Mouse (Mus musculus): ENCODE measurements around the gene Ppox. TPM values are rescaled to one million over a fixed set of nuclear protein-coding genes. Genes with fewer than 3 reads are reported as not detected.
A peak's percentile ranks its signal among the peaks of the same experiment; 100 is the strongest.

Gene Ppox
- polyA plus RNA-seq, 1 experiment from 2014 or later, result 54.5 TPM

GRCm38 (mm10) chr1:171272086-171272485 is 8.9 kb downstream of the Ppox start:
- no peak for ATAC-seq (ENCODE audit: insufficient read depth, low FRiP score)
- WGBS, result 89% methylated on average over 3 of the region's 3 CpGs
- Histone ChIP-seq H3K9me3 (replicated peaks; ENCODE audit: control insufficient read depth, low read length) (no peaks in the 10 kb centered on the region), H3K27me3 (ENCODE audit: control insufficient read depth, insufficient read depth, low read length) (no peaks in the 10 kb centered on the region), H3K9ac (ENCODE audit: low read length) (0 out of 2 replicates have a peak overlapping the region, but pooled peaks have one; percentile 45), H3K27ac (ENCODE audit: low read length) (no peak overlapping the region), H3K36me3 (ENCODE audit: control insufficient read depth, insufficient read depth, low read length) (peaks cover 18% of the 10 kb centered on the region), H3K4me3 (replicated peaks; ENCODE audit: low read length) (0 out of 2 replicates have a peak overlapping the region, but pooled peaks have one; percentile 94), H3K4me1 (ENCODE audit: control insufficient read depth, insufficient read depth, low read length) (peaks cover 18% of the 10 kb centered on the region), H3K4me2 (ENCODE audit: low read depth, low read length) (peak overlapping the region; percentile 96)

GRCm38 (mm10) chr1:171271622-171272021 is 9.4 kb downstream of the Ppox start:
- H3K4me3 ChIP-seq (replicated peaks; ENCODE audit: low read length), result peak overlapping the region; percentile 94

GRCm38 (mm10) chr1:171271196-171271595 is 9.8 kb downstream of the Ppox start:
- peaks cover 16% of the 10 kb centered on the region for H3K36me3 ChIP-seq (ENCODE audit: control insufficient read depth, insufficient read depth, low read length)
- WGBS, result 35% methylated on average over 9 of the region's 9 CpGs
- peak overlapping the region; percentile 94 for H3K4me3 ChIP-seq (replicated peaks; ENCODE audit: low read length)
- ATAC-seq (ENCODE audit: insufficient read depth, low FRiP score), result no peak
- H3K4me2 ChIP-seq (ENCODE audit: low read depth, low read length), result peak overlapping the region; percentile 96
- peak overlapping the region; percentile 91 for H3K27ac ChIP-seq (ENCODE audit: low read length)
- H3K9ac ChIP-seq (ENCODE audit: low read length), result peak overlapping the region; percentile 82
- H3K4me1 ChIP-seq (ENCODE audit: control insufficient read depth, insufficient read depth, low read length), result peaks cover 18% of the 10 kb centered on the region
- no peaks in the 10 kb centered on the region for H3K9me3 ChIP-seq (replicated peaks; ENCODE audit: control insufficient read depth, low read length)
- H3K27me3 ChIP-seq (ENCODE audit: control insufficient read depth, insufficient read depth, low read length), result no peaks in the 10 kb centered on the region

More at GRCm38 (mm10) chr1:171271622-171272021, 9.4 kb downstream of the Ppox start:
- Histone ChIP-seq H3K4me2 (ENCODE audit: low read depth, low read length) (peak overlapping the region; percentile 96), H3K36me3 (ENCODE audit: control insufficient read depth, insufficient read depth, low read length) (peaks cover 18% of the 10 kb centered on the region), H3K9ac (ENCODE audit: low read length) (peak overlapping the region; percentile 45; the same call in 1 of the 2 replicates), H3K4me1 (ENCODE audit: control insufficient read depth, insufficient read depth, low read length) (peaks cover 18% of the 10 kb centered on the region), H3K9me3 (replicated peaks; ENCODE audit: control insufficient read depth, low read length) (no peaks in the 10 kb centered on the region), H3K27ac (ENCODE audit: low read length) (no peak overlapping the region), H3K27me3 (ENCODE audit: control insufficient read depth, insufficient read depth, low read length) (no peaks in the 10 kb centered on the region)
- 53% methylated on average over 10 of the region's 10 CpGs for WGBS
- no peak for ATAC-seq (ENCODE audit: insufficient read depth, low FRiP score)

- Histone ChIP-seq H3K9ac (ENCODE audit: low read length) (peak overlapping the region; percentile 82), H3K9me3 (replicated peaks; ENCODE audit: control insufficient read depth, low read length) (no peaks in the 10 kb centered on the region), H3K36me3 (ENCODE audit: control insufficient read depth, insufficient read depth, low read length) (peaks cover 10% of the 10 kb centered on the region), H3K4me3 (replicated peaks; ENCODE audit: low read length) (peak overlapping the region; percentile 94), H3K4me2 (ENCODE audit: low read depth, low read length) (peak overlapping the region; percentile 96), H3K27me3 (ENCODE audit: control insufficient read depth, insufficient read depth, low read length) (no peaks in the 10 kb centered on the region), H3K27ac (ENCODE audit: low read length) (peak overlapping the region; percentile 91), H3K4me1 (ENCODE audit: control insufficient read depth, insufficient read depth, low read length) (peaks cover 18% of the 10 kb centered on the region)
- 1% methylated on average over 18 of the region's 19 CpGs for WGBS
- ATAC-seq (ENCODE audit: insufficient read depth, low FRiP score), result peak; percentile 88
Observed at GRCm38 (mm10) chr1:171270573-171270900, 10.4 kb downstream of the Ppox start.

- ATAC-seq (ENCODE audit: insufficient read depth, low FRiP score), result peak; percentile 94
- Histone ChIP-seq H3K9ac (ENCODE audit: low read length) (peak within 1 kb of the TSS; percentile 82), H3K27ac (ENCODE audit: low read length) (peak within 1 kb of the TSS; percentile 91), H3K4me1 (ENCODE audit: control insufficient read depth, insufficient read depth, low read length) (peaks cover 18% of the 10 kb centered on the region), H3K4me2 (ENCODE audit: low read depth, low read length) (peak within 1 kb of the TSS; percentile 96), H3K27me3 (ENCODE audit: control insufficient read depth, insufficient read depth, low read length) (no peaks in the 10 kb centered on the region), H3K9me3 (replicated peaks; ENCODE audit: control insufficient read depth, low read length) (no peaks in the 10 kb centered on the region), H3K4me3 (replicated peaks; ENCODE audit: low read length) (peak within 1 kb of the TSS; percentile 94), H3K36me3 (ENCODE audit: control insufficient read depth, insufficient read depth, low read length) (peaks cover 5% of the 10 kb centered on the region; the same call in 1 of the 2 replicates)
- WGBS, result 4% methylated on average over 36 of the region's 36 CpGs
Observed at GRCm38 (mm10) chr1:171269848-171270572, 11.0 kb downstream of the Ppox start, which contains the start of gene B4galt3. TSS of gene B4galt3 (plus strand) at chr1:171270328.

GRCm38 (mm10) chr1:171268341-171268740 is 12.6 kb downstream of the Ppox start:
- no peak for ATAC-seq (ENCODE audit: insufficient read depth, low FRiP score)
- Histone ChIP-seq H3K9ac (ENCODE audit: low read length) (no peak overlapping the region), H3K36me3 (ENCODE audit: control insufficient read depth, insufficient read depth, low read length) (no peaks in the 10 kb centered on the region), H3K27me3 (ENCODE audit: control insufficient read depth, insufficient read depth, low read length) (no peaks in the 10 kb centered on the region), H3K9me3 (replicated peaks; ENCODE audit: control insufficient read depth, low read length) (no peaks in the 10 kb centered on the region), H3K4me3 (replicated peaks; ENCODE audit: low read length) (no peak overlapping the region), H3K4me2 (ENCODE audit: low read depth, low read length) (no peak overlapping the region), H3K4me1 (ENCODE audit: control insufficient read depth, insufficient read depth, low read length) (peaks cover 23% of the 10 kb centered on the region), H3K27ac (ENCODE audit: low read length) (no peak overlapping the region)
- 77% methylated on average over 1 of the region's 1 CpGs for WGBS

GRCm38 (mm10) chr1:171265971-171266744 is 14.8 kb downstream of the Ppox start:
- H3K27me3 ChIP-seq (ENCODE audit: control insufficient read depth, insufficient read depth, low read length), result no peaks in the 10 kb centered on the region
- H3K4me2 ChIP-seq (ENCODE audit: low read depth, low read length), result no peak overlapping the region
- no peaks in the 10 kb centered on the region for H3K9me3 ChIP-seq (replicated peaks; ENCODE audit: control insufficient read depth, low read length)
- no peak overlapping the region for H3K4me3 ChIP-seq (replicated peaks; ENCODE audit: low read length)
- peaks cover 27% of the 10 kb centered on the region for H3K4me1 ChIP-seq (ENCODE audit: control insufficient read depth, insufficient read depth, low read length)
- no peak overlapping the region for H3K9ac ChIP-seq (ENCODE audit: low read length)
- ATAC-seq (ENCODE audit: insufficient read depth, low FRiP score), result no peak
- H3K27ac ChIP-seq (ENCODE audit: low read length), result no peak overlapping the region
- WGBS, result 61% methylated on average over 4 of the region's 4 CpGs
- no peaks in the 10 kb centered on the region for H3K36me3 ChIP-seq (ENCODE audit: control insufficient read depth, insufficient read depth, low read length)

- Histone ChIP-seq H3K27me3 (ENCODE audit: control insufficient read depth, insufficient read depth, low read length) (no peaks in the 10 kb centered on the region), H3K4me3 (replicated peaks; ENCODE audit: low read length) (no peak overlapping the region), H3K9ac (ENCODE audit: low read length) (peak overlapping the region; percentile 28; the same call in 1 of the 2 replicates), H3K9me3 (replicated peaks; ENCODE audit: control insufficient read depth, low read length) (no peaks in the 10 kb centered on the region), H3K36me3 (ENCODE audit: control insufficient read depth, insufficient read depth, low read length) (no peaks in the 10 kb centered on the region), H3K4me2 (ENCODE audit: low read depth, low read length) (peak overlapping the region; percentile 54; the same call in 1 of the 2 replicates), H3K4me1 (ENCODE audit: control insufficient read depth, insufficient read depth, low read length) (peaks cover 21% of the 10 kb centered on the region), H3K27ac (ENCODE audit: low read length) (peak overlapping the region; percentile 96)
- peak; percentile 22; the same call in 1 of the 2 replicates for ATAC-seq (ENCODE audit: insufficient read depth, low FRiP score)
- 60% methylated on average over 3 of the region's 3 CpGs for WGBS
Observed at GRCm38 (mm10) chr1:171263666-171264461, 17.1 kb downstream of the Ppox start.
